28 mouse cellular contexts compared by ENCODE assay signal in the genomic region with DNA sequence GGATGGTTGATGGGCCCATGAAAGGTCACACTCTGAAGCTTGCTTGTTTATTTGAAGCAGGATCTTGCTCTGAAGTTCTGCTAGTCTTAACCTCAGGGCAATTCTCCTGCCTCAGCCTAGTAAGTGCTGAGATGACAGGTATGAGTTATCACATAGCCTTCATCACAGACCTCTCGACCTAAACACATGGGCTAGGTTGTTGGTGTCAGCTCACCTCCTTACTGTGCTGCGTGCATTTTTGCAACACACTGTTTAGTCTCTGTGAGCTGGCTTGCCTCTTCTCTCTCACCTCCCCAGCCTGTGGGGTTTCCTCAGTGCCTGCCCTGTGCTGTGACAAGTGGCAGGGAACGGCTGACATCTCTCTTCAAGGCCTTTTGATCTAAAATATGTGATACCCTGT. TPM values are rescaled to one million over a fixed set of nuclear protein-coding genes. Genes with fewer than 3 reads are reported as not detected.
DNase-seq lines count a peak whose midpoint lies in the region; ATAC-seq and TF ChIP-seq lines count a peak whose summit lies in the region.
"Had no signal": no experiment of that assay in that cellular context is flagged by ENCODE, and none has a peak within 500 bp of the region (broad histone marks: within the 10 kb centered on the region; RNA-seq: fewer than 3 reads in every experiment).

No protein-coding gene starts in this region.

- peak overlapping the region; percentile 46 for H3K4me3 ChIP-seq in heart, embryonic 11.5 days (ENCODE audit: low read depth, low read length)
- H3K4me3 ChIP-seq in heart, embryonic 16.5 days (ENCODE audit: low read length) = peak overlapping the region; percentile 59
- H3K4me3 ChIP-seq in neural tube, embryonic 13.5 days = peak overlapping the region; percentile 19
- no peak overlapping the region for H3K4me3 ChIP-seq in stomach, postnatal 0 days (ENCODE audit: low read depth, low read length)
- H3K4me3 ChIP-seq: embryonic facial prominence, embryonic 10.5 days; embryonic facial prominence, embryonic 15.5 days; forebrain, embryonic 13.5 days; megakaryocyte, embryonic 14.5 days; midbrain, embryonic 13.5 days had no signal

- no peaks in the 10 kb centered on the region for H3K36me3 ChIP-seq in heart, embryonic 11.5 days (ENCODE audit: control insufficient read depth, insufficient read depth, low read length)
- peaks cover 3% of the 10 kb centered on the region for H3K36me3 ChIP-seq in heart, embryonic 16.5 days (ENCODE audit: control insufficient read depth, insufficient read depth)
- H3K36me3 ChIP-seq in neural tube, embryonic 13.5 days = no peaks in the 10 kb centered on the region
- H3K36me3 ChIP-seq in stomach, postnatal 0 days (ENCODE audit: control insufficient read depth, insufficient read depth, low read length) = no peaks in the 10 kb centered on the region
- H3K36me3 ChIP-seq: embryonic facial prominence, embryonic 10.5 days; embryonic facial prominence, embryonic 15.5 days; hindbrain, embryonic 13.5 days; midbrain, embryonic 13.5 days had no signal

- no peak for TF ChIP-seq CTCF in stomach, postnatal 0 days (IDR thresholded peaks at IDR 0.05; ENCODE audit: low read depth)

- intact Hi-C loops in heart, postnatal 25 days (cut with DNase I) = loop anchor here (2.0 kb wide), 1 partner anchor 17 kb away; no protein-coding TSS in a partner anchor

- peaks cover 21% of the 10 kb centered on the region for H3K4me1 ChIP-seq in heart, embryonic 11.5 days (ENCODE audit: control insufficient read depth, insufficient read depth, low read length)
- H3K4me1 ChIP-seq in heart, embryonic 16.5 days (ENCODE audit: control insufficient read depth, insufficient read depth, low read length) = peaks cover 17% of the 10 kb centered on the region
- H3K4me1 ChIP-seq in neural tube, embryonic 13.5 days (replicated peaks) = peaks cover 32% of the 10 kb centered on the region
- no peaks in the 10 kb centered on the region; the same call in 1 of the 2 replicates for H3K4me1 ChIP-seq in stomach, postnatal 0 days (replicated peaks; ENCODE audit: control insufficient read depth, insufficient read depth)
- H3K4me1 ChIP-seq: megakaryocyte, embryonic 14.5 days had no signal

- no peak for DNase-seq in heart, postnatal 25 days (ENCODE audit: low spot score)
- DNase-seq in heart, adult 9 months (ENCODE audit: low spot score in 2 of 2) = no peak
- DNase-seq in neural tube, embryonic 10.5 days (ENCODE audit: extremely low spot score, low spot score) = no peak
- DNase-seq in stomach, postnatal 0 days (ENCODE audit: low spot score) = no peak
- DNase-seq in layer of hippocampus, adult 9-10 months (ENCODE audit: low spot score) = no peak
- DNase-seq: adrenal gland, adult 2 months; adrenal gland, postnatal 36 days; cerebellum, adult 18-20 months; cerebellum, postnatal 25 days; gastrocnemius, postnatal 10 days; kidney, adult 9 months; kidney, postnatal 10 days; liver; lung, embryonic 14.5 days; right cerebral cortex, postnatal 4 days; thymus, adult 2 months; thymus, postnatal 36 days had no signal

- H3K9me3 ChIP-seq in heart, embryonic 11.5 days (replicated peaks; ENCODE audit: control insufficient read depth, low read length) = no peaks in the 10 kb centered on the region
- no peaks in the 10 kb centered on the region for H3K9me3 ChIP-seq in heart, embryonic 16.5 days (replicated peaks; ENCODE audit: control insufficient read depth, low read length)
- H3K9me3 ChIP-seq in neural tube, embryonic 13.5 days = no peaks in the 10 kb centered on the region
- no peaks in the 10 kb centered on the region for H3K9me3 ChIP-seq in stomach, postnatal 0 days (ENCODE audit: control insufficient read depth, low read length)
- H3K9me3 ChIP-seq: embryonic facial prominence, embryonic 10.5 days; embryonic facial prominence, embryonic 15.5 days; forebrain, embryonic 13.5 days; hindbrain, embryonic 13.5 days; megakaryocyte, embryonic 14.5 days; midbrain, embryonic 13.5 days had no signal

- H3K4me2 ChIP-seq in heart, embryonic 11.5 days = peak overlapping the region; percentile 62
- peak overlapping the region; percentile 65 for H3K4me2 ChIP-seq in heart, embryonic 16.5 days (ENCODE audit: low read depth, low read length)
- H3K4me2 ChIP-seq in neural tube, embryonic 13.5 days = peak overlapping the region; percentile 36
- H3K4me2 ChIP-seq in stomach, postnatal 0 days (replicated peaks; ENCODE audit: low read depth) = peak overlapping the region; percentile 6; the same call in 1 of the 2 replicates
- H3K4me2 ChIP-seq: embryonic facial prominence, embryonic 15.5 days; midbrain, embryonic 13.5 days had no signal

- ATAC-seq in heart, embryonic 11.5 days (replicated peaks; ENCODE audit: insufficient number of reproducible peaks, low FRiP score, low TSS enrichment) = no peak
- ATAC-seq in heart, embryonic 16.5 days (replicated peaks; ENCODE audit: extremely low read depth, insufficient read depth, low FRiP score) = no peak
- no peak for ATAC-seq in neural tube, embryonic 13.5 days (ENCODE audit: low read depth)
- ATAC-seq in stomach, postnatal 0 days (ENCODE audit: low FRiP score, low TSS enrichment) = no peak
- ATAC-seq: forebrain, embryonic 13.5 days; intestine, postnatal 0 days; midbrain, embryonic 13.5 days had no signal

- 45% methylated on average over 3 of the region's 3 CpGs for WGBS in heart, embryonic 11.5 days (ENCODE audit: insufficient replicate concordance)
- 45% methylated on average over 3 of the region's 3 CpGs for WGBS in heart, embryonic 16.5 days
- WGBS in neural tube, embryonic 13.5 days = 84% methylated on average over 3 of the region's 3 CpGs
- WGBS in stomach, postnatal 0 days = 75% methylated on average over 3 of the region's 3 CpGs

- peak overlapping the region; percentile 74; the same call in 1 of the 2 replicates for H3K9ac ChIP-seq in heart, embryonic 11.5 days (ENCODE audit: low read depth, low read length)
- peak overlapping the region; percentile 80 for H3K9ac ChIP-seq in heart, embryonic 16.5 days (ENCODE audit: low read length)
- H3K9ac ChIP-seq in neural tube, embryonic 13.5 days = peak overlapping the region; percentile 35; the same call in 1 of the 2 replicates
- peak overlapping the region; percentile 19 for H3K9ac ChIP-seq in stomach, postnatal 0 days (ENCODE audit: low read length)
- H3K9ac ChIP-seq: embryonic facial prominence, embryonic 15.5 days; liver, embryonic 14.5 days; midbrain, embryonic 13.5 days had no signal

- no peaks in the 10 kb centered on the region for H3K27me3 ChIP-seq in heart, embryonic 11.5 days (ENCODE audit: control insufficient read depth, insufficient read depth, low read length)
- no peaks in the 10 kb centered on the region for H3K27me3 ChIP-seq in heart, embryonic 16.5 days (ENCODE audit: control insufficient read depth, insufficient read depth, low read length)
- H3K27me3 ChIP-seq in neural tube, embryonic 13.5 days = no peaks in the 10 kb centered on the region
- no peaks in the 10 kb centered on the region for H3K27me3 ChIP-seq in stomach, postnatal 0 days (ENCODE audit: control insufficient read depth, insufficient read depth, low read length)
- H3K27me3 ChIP-seq: embryonic facial prominence, embryonic 15.5 days had no signal

- peak overlapping the region; percentile 94 for H3K27ac ChIP-seq in heart, embryonic 11.5 days (ENCODE audit: low read depth, low read length)
- H3K27ac ChIP-seq in heart, embryonic 16.5 days (ENCODE audit: low read length) = peak overlapping the region; percentile 98
- peak overlapping the region; percentile 67 for H3K27ac ChIP-seq in neural tube, embryonic 13.5 days (replicated peaks)
- 0 out of 2 replicates have a peak overlapping the region, but pooled peaks have one; percentile 35 for H3K27ac ChIP-seq in stomach, postnatal 0 days (replicated peaks)
- H3K27ac ChIP-seq: embryonic facial prominence, embryonic 10.5 days; embryonic facial prominence, embryonic 15.5 days; forebrain, embryonic 13.5 days; liver, embryonic 14.5 days; midbrain, embryonic 13.5 days had no signal

- TF ChIP-seq EP300 in stomach, postnatal 0 days (optimal IDR thresholded peaks at IDR 0.05) = no peak

RNA-seq across cellular contexts. Expression of gene Hopx, which starts 1.1 kb away (rescaled TPM):
- polyA plus RNA-seq in heart, embryonic 11.5 days (2014; fragmentation: Nextera tagmentation; extraction: Ambion mirVana) = 13.0 and 19.7 TPM in 2 replicates
- total RNA-seq in heart, postnatal 25 days (2021) = 100 to 1,000 TPM; 402 to 442 TPM
- polyA plus RNA-seq in heart, embryonic 16.5 days (2015; fragmentation: Nextera tagmentation; extraction: Ambion mirVana) = 16.7 and 21.9 TPM in 2 replicates
- polyA plus RNA-seq in neural tube, embryonic 13.5 days (2015; fragmentation: Nextera tagmentation; extraction: Ambion mirVana) = 8.8 and 9.2 TPM in 2 replicates
- polyA plus RNA-seq in stomach, postnatal 0 days (2015; fragmentation: Nextera tagmentation; extraction: Ambion mirVana) = 26.6 and 30.2 TPM in 2 replicates

Comparison
In these comparisons a context has a peak if more than half of its experiments do, and no peak if none do; other contexts are left out.
1. H3K27ac ChIP-seq: peak in every context shown above with its lines; median percentile 98 in heart, embryonic 16.5 days; 94 in heart, embryonic 11.5 days; 67 in neural tube, embryonic 13.5 days; 35 in stomach, postnatal 0 days.
2. H3K4me2 ChIP-seq: peak in every context shown above with its lines; median percentile 65 in heart, embryonic 16.5 days; 62 in heart, embryonic 11.5 days; 36 in neural tube, embryonic 13.5 days; 6 in stomach, postnatal 0 days.
3. H3K9ac ChIP-seq: peak in every context shown above with its lines; median percentile 80 in heart, embryonic 16.5 days; 74 in heart, embryonic 11.5 days; 35 in neural tube, embryonic 13.5 days; 19 in stomach, postnatal 0 days.